Mouse (Mus musculus) heart, postnatal 14 days (tissue): ENCODE data around the gene Mnd1. TPM values are rescaled to one million over a fixed set of nuclear protein-coding genes. Genes with fewer than 3 reads are reported as not detected.

ENCODE experiments used
- DNase-seq, 2 experiments: peaks; one replicate each; pipeline ENCODE4 v3.0.0; 2021 to 2022
- intact Hi-C: fragments of 180-260 bp; cut with DNase I; formaldehyde crosslinking; loops from one replicate; pipeline ENCODE4 v1.15.1; 2025
- total RNA-seq, 2 experiments: library from RNA; stranded (reverse); gene quantifications; 2 replicates each; pipeline ENCODE4 v1.2.3; 2021

Mnd1 gene
- total RNA-seq, 2 experiments from 2014 or later, result 4.0 to 6.5 TPM

GRCm38 (mm10) chr3:84118178-84118577 is 37.4 kb downstream of the Mnd1 start:
- intact Hi-C loops, result no loop called here
- DNase-seq, result no peak

- DNase-seq, result no peak
- intact Hi-C loops, result no loop called here
Measured at GRCm38 (mm10) chr3:84108614-84109013, 47.0 kb downstream of the Mnd1 start.

GRCm38 (mm10) chr3:84106106-84106505 is 49.5 kb downstream of the Mnd1 start:
- DNase-seq, result no peak
- intact Hi-C loops, result no loop called here

GRCm38 (mm10) chr3:84103536-84103935 is 52.0 kb downstream of the Mnd1 start:
- DNase-seq, result no peak
- intact Hi-C loops, result no loop called here

GRCm38 (mm10) chr3:84092875-84093274 is 62.7 kb downstream of the Mnd1 start:
- intact Hi-C loops, result no loop called here
- DNase-seq, result no peak

GRCm38 (mm10) chr3:84090982-84091381 is 64.6 kb downstream of the Mnd1 start:
- DNase-seq, result peak; percentile 23 to 36
- intact Hi-C loops, result no loop called here

- intact Hi-C loops, result no loop called here
- DNase-seq, result no peak
Measured at GRCm38 (mm10) chr3:84086921-84087320, 68.7 kb downstream of the Mnd1 start.

GRCm38 (mm10) chr3:84086337-84086736 is 69.2 kb downstream of the Mnd1 start:
- intact Hi-C loops, result no loop called here
- DNase-seq, result no peak

- no peak for DNase-seq
- intact Hi-C loops, result no loop called here
Measured at GRCm38 (mm10) chr3:84085429-84085828, 70.2 kb downstream of the Mnd1 start.

- no peak for DNase-seq
- intact Hi-C loops, result loop anchor here (5.0 kb wide), 1 partner anchor 39 kb away; the partner anchor contains the start of gene Tmem131l
Measured at GRCm38 (mm10) chr3:84081208-84081722, 74.3 kb downstream of the Mnd1 start.

GRCm38 (mm10) chr3:84080074-84080473 is 75.5 kb downstream of the Mnd1 start:
- intact Hi-C loops, result loop anchor here (5.0 kb wide), 1 partner anchor 38 kb away; the partner anchor contains the start of gene Tmem131l
- DNase-seq, result no peak

GRCm38 (mm10) chr3:84077505-84077904 is 78.1 kb downstream of the Mnd1 start:
- intact Hi-C loops, result no loop called here
- DNase-seq, result no peak

GRCm38 (mm10) chr3:84076543-84077332 is 78.8 kb downstream of the Mnd1 start:
- no peak for DNase-seq
- intact Hi-C loops, result no loop called here

GRCm38 (mm10) chr3:84075516-84075915 is 80.1 kb downstream of the Mnd1 start:
- intact Hi-C loops, result no loop called here
- no peak for DNase-seq

GRCm38 (mm10) chr3:84074777-84075176 is 80.8 kb downstream of the Mnd1 start:
- no peak for DNase-seq
- intact Hi-C loops, result no loop called here

GRCm38 (mm10) chr3:84071641-84072040 is 83.9 kb downstream of the Mnd1 start:
- no peak for DNase-seq
- intact Hi-C loops, result no loop called here

GRCm38 (mm10) chr3:84070811-84071210 is 84.8 kb downstream of the Mnd1 start:
- intact Hi-C loops, result no loop called here
- DNase-seq, result no peak

- peak in 1 of 2 experiments; percentile 9 for DNase-seq
- intact Hi-C loops, result no loop called here
Measured at GRCm38 (mm10) chr3:84068831-84069709, 86.5 kb downstream of the Mnd1 start.

- no peak for DNase-seq
- intact Hi-C loops, result no loop called here
Measured at GRCm38 (mm10) chr3:84065825-84066224, 89.8 kb downstream of the Mnd1 start.

GRCm38 (mm10) chr3:84063369-84063914 is 92.1 kb downstream of the Mnd1 start:
- DNase-seq, result no peak
- intact Hi-C loops, result no loop called here
